Mouse (Mus musculus) layer of hippocampus, adult 6 months (tissue): ENCODE measurements around the gene Adh1. TPM values are rescaled to one million over a fixed set of nuclear protein-coding genes. Genes with fewer than 3 reads are reported as not detected.

Experiments
- long read RNA-seq, 2 experiments: library from polyadenylated mRNA; unstranded; transcript quantifications; one replicate each; pipeline ENCODE4 v2.0.0; 2019 to 2020
- polyA plus RNA-seq: library from polyadenylated mRNA; unstranded; fragments of <200 nt; fragmentation: Nextera tagmentation; gene quantifications from 2 replicates; pipeline ENCODE4 v1.2.3, GENCODE M21; 2021

The Adh1 gene
- polyA plus RNA-seq = 0.30 and 0.70 TPM in 2 replicates
- long read RNA-seq, experiment 1 = 0 reads
- long read RNA-seq, experiment 2 = 0 reads

GRCm38 (mm10) chr3:138260721-138261669 lies at the start of gene Adh1:
Gene Adh1 (plus strand): TSS chr3:138260991.

DNA sequence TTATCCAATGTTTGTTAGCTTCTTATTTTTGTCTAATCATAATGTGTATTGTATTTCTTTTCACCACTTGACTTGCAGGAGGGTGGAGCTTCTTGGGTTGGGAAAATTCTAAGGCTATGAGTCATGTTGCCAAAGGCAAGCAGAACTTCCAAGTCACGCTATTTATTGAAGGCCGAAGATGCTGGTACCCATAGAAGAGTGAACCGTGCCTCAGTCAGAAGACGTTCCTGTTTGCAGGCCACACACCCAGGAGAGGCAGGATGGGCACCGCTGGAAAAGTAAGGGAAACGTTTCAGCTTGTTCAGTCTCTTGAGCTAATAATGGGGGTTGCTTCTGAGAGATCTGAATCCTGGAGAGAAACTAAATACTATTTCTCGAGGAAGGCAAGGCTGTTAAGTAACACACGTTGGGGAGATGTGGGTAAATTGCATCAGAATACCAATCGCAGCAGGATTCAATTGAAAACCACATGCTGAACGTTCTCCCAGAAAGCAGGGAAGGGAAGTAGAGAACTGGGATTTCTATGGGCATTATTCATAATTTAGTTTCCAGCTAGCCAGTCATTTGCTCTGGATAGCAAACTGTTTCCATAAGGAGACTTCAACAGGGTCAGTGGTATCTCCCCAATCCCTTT lies 43.0 kb upstream of the Adh1 start, which contains the start of gene Adh7:
Adh7 (plus strand) TSS at position 130 of the 634 bp plus-strand sequence.

GRCm38 (mm10) chr3:138312965-138313364 lies 52.2 kb downstream of the Adh1 start, which contains the start of gene Adh6a:
Gene Adh6a (plus strand): TSS chr3:138313286.

Other genes with a start within 250 kb of the Adh1 start
- gene 1110002E22Rik, start 195.9 kb upstream of the Adh1 start, polyA plus RNA-seq = 0.18 and 0.20 TPM in 2 replicates
- 0.09 and 0.14 TPM in 2 replicates for gene Gm5105, start 193.6 kb upstream of the Adh1 start, polyA plus RNA-seq
- gene Trmt10a, start 117.5 kb upstream of the Adh1 start, polyA plus RNA-seq = 7.9 and 9.4 TPM in 2 replicates
- gene Mttp, start 116.0 kb upstream of the Adh1 start, polyA plus RNA-seq = 4.2 and 5.4 TPM in 2 replicates
- gene 4930579F01Rik, start 67.2 kb upstream of the Adh1 start, polyA plus RNA-seq = not detected in 2 replicates
- 0.04 TPM in 1 of 2 replicates, not detected in the other for gene Adh7, start 43.2 kb upstream of the Adh1 start, polyA plus RNA-seq
- gene Adh6a, start 52.3 kb downstream of the Adh1 start, polyA plus RNA-seq = not detected in 2 replicates
- not detected in 2 replicates for gene Adh6b, start 80.8 kb downstream of the Adh1 start, polyA plus RNA-seq
- gene Adh4, start 154.5 kb downstream of the Adh1 start, polyA plus RNA-seq = not detected in 2 replicates
- gene Adh5, start 182.1 kb downstream of the Adh1 start, polyA plus RNA-seq = 103 and 110 TPM in 2 replicates
- 21.8 and 23.3 TPM in 2 replicates for gene Metap1, start 228.5 kb downstream of the Adh1 start, polyA plus RNA-seq